Mouse (Mus musculus): ENCODE results near the gene Dmwd. TPM values are rescaled to one million over a fixed set of nuclear protein-coding genes. Genes with fewer than 3 reads are reported as not detected.
"Not testable (repeated sequence)": the region's sequence is repeated elsewhere in the genome, so short reads cannot be mapped to it uniquely, and the experiment has no call there.

Dmwd gene
- total RNA-seq, 2 experiments from 2014 or later: 42.1 to 45.1 TPM

- DNase-seq: no peak
- intact Hi-C loops (cut with DNase I): loop anchor here (10.0 kb wide), 1 partner anchor 137 kb away; no protein-coding TSS in a partner anchor
Observed at GRCm38 (mm10) chr7:19067935-19068334, 8.1 kb upstream of the Dmwd start.

GRCm38 (mm10) chr7:19068707-19069106, 7.3 kb upstream of the Dmwd start:
- intact Hi-C loops (cut with DNase I): loop anchor here (1.0 to 10.0 kb wide), 2 partner anchors 25 to 136 kb away; no protein-coding TSS in a partner anchor
- peak; percentile 73 to 83 for DNase-seq

- DNase-seq: peak in 1 of 2 experiments; percentile 46
- intact Hi-C loops (cut with DNase I): loop anchor here (1.0 to 10.0 kb wide), 2 partner anchors 24 to 135 kb away; no protein-coding TSS in a partner anchor
Observed at GRCm38 (mm10) chr7:19069500-19069899, 6.5 kb upstream of the Dmwd start.

- intact Hi-C loops (cut with DNase I); DNase-seq: not testable (repeated sequence)
Observed at GRCm38 (mm10) chr7:19071024-19071423, 5.0 kb upstream of the Dmwd start.

GRCm38 (mm10) chr7:19073504-19073903, 2.5 kb upstream of the Dmwd start:
- intact Hi-C loops (cut with DNase I): no loop called here
- DNase-seq: peak in 1 of 2 experiments; percentile 55

GRCm38 (mm10) chr7:19074494-19074893, 1.5 kb upstream of the Dmwd start:
- no peak for DNase-seq
- intact Hi-C loops (cut with DNase I): loop anchor here (2.0 kb wide), 1 partner anchor 14 kb away; no protein-coding TSS in a partner anchor

- intact Hi-C loops (cut with DNase I): loop anchor here (2.0 kb wide), 1 partner anchor 14 kb away; no protein-coding TSS in a partner anchor
- DNase-seq: no peak
Observed at GRCm38 (mm10) chr7:19075231-19075630, 796 bp upstream of the Dmwd start.

GRCm38 (mm10) chr7:19076586-19076991, 562 bp downstream of the Dmwd start:
- intact Hi-C loops (cut with DNase I): no loop called here
- peak; percentile 38 to 39 for DNase-seq

- intact Hi-C loops (cut with DNase I): no loop called here
- peak in 1 of 2 experiments; percentile 25 for DNase-seq
Observed at GRCm38 (mm10) chr7:19077761-19078160, 1.7 kb downstream of the Dmwd start.

- intact Hi-C loops (cut with DNase I): no loop called here
- DNase-seq: no peak
Observed at GRCm38 (mm10) chr7:19078732-19079131, 2.7 kb downstream of the Dmwd start.

GRCm38 (mm10) chr7:19080451-19080950, 4.5 kb downstream of the Dmwd start:
- DNase-seq: no peak
- intact Hi-C loops (cut with DNase I): no loop called here

- intact Hi-C loops (cut with DNase I): no loop called here
- DNase-seq: no peak
Observed at GRCm38 (mm10) chr7:19082171-19082570, 6.1 kb downstream of the Dmwd start.

GRCm38 (mm10) chr7:19083096-19083495, 7.1 kb downstream of the Dmwd start:
- peak; percentile 76 to 82 for DNase-seq

GRCm38 (mm10) chr7:19083701-19084100, 7.7 kb downstream of the Dmwd start, which contains the start of gene Dmpk:
Dmpk (plus strand) TSS chr7:19083849.
- intact Hi-C loops (cut with DNase I): no loop called here
- DNase-seq: peak; percentile 58 to 65

More at GRCm38 (mm10) chr7:19083096-19083495, 7.1 kb downstream of the Dmwd start:
- intact Hi-C loops (cut with DNase I): no loop called here

- peak in 1 of 2 experiments; percentile 45 for DNase-seq
- intact Hi-C loops (cut with DNase I): no loop called here
Observed at GRCm38 (mm10) chr7:19084277-19084771, 8.3 kb downstream of the Dmwd start.

- intact Hi-C loops (cut with DNase I): no loop called here
- no peak for DNase-seq
Observed at GRCm38 (mm10) chr7:19084921-19085473, 9.0 kb downstream of the Dmwd start.

GRCm38 (mm10) chr7:19085495-19085894, 9.5 kb downstream of the Dmwd start:
- intact Hi-C loops (cut with DNase I): no loop called here
- DNase-seq: no peak

GRCm38 (mm10) chr7:19086042-19086441, 10.0 kb downstream of the Dmwd start:
- intact Hi-C loops (cut with DNase I): no loop called here
- peak in 1 of 2 experiments; percentile 62 for DNase-seq

- intact Hi-C loops (cut with DNase I): no loop called here
- no peak for DNase-seq
Observed at GRCm38 (mm10) chr7:19086760-19087159, 10.7 kb downstream of the Dmwd start.

- peak; percentile 78 to 84 for DNase-seq
- intact Hi-C loops (cut with DNase I): loop anchor here (2.0 kb wide), 1 partner anchor 14 kb away; no protein-coding TSS in a partner anchor
Observed at GRCm38 (mm10) chr7:19088813-19089212, 12.8 kb downstream of the Dmwd start.

GRCm38 (mm10) chr7:19091913-19092312, 15.9 kb downstream of the Dmwd start:
- DNase-seq: no peak
- intact Hi-C loops (cut with DNase I): no loop called here

All from heart, postnatal 14 days (tissue).